Mouse (Mus musculus) stomach, embryonic 16.5 days (tissue): ENCODE results near the gene Ebi3. TPM values are rescaled to one million over a fixed set of nuclear protein-coding genes. Genes with fewer than 3 reads are reported as not detected.
"Not testable (repeated sequence)": the region's sequence is repeated elsewhere in the genome, so short reads cannot be mapped to it uniquely, and the experiment has no call there.

ENCODE experiments used
- ATAC-seq: fragments of 200-750 bp; cut with Nextera tagmentation; 2 replicates; pipeline ENCODE4 v1.8.0; 2017; ENCODE audit warnings: moderate number of reproducible peaks, moderate TSS enrichment; ENCODE audit not compliant: insufficient read depth, low FRiP score
- H3K27ac ChIP-seq: fragments of 300-500 bp; sonication (generic); 2 replicates; pipeline ENCODE4 v1.5.1; 2014; ENCODE audit warnings: low read length
- H3K27me3 ChIP-seq: fragments of 300-500 bp; sonication (generic); 2 replicates; pipeline ENCODE4 v1.6.1; 2014; ENCODE audit warnings: low read length, control low read depth, mixed read lengths; ENCODE audit not compliant: control insufficient read depth, insufficient read depth
- H3K36me3 ChIP-seq: fragments of 300-500 bp; sonication (generic); 2 replicates; pipeline ENCODE4 v1.6.1; 2014; ENCODE audit warnings: low read length; ENCODE audit not compliant: control insufficient read depth, insufficient read depth
- H3K4me1 ChIP-seq: fragments of 300-500 bp; sonication (generic); 2 replicates; pipeline ENCODE4 v1.6.1; 2014; ENCODE audit warnings: low read length, control low read depth, mixed read lengths; ENCODE audit not compliant: control insufficient read depth, insufficient read depth
- H3K4me2 ChIP-seq: fragments of 300-500 bp; sonication (generic); 2 replicates; pipeline ENCODE4 v1.6.1; 2014; ENCODE audit warnings: low read depth, low read length, mixed read lengths
- H3K4me3 ChIP-seq: fragments of 300-500 bp; sonication (generic); replicated peaks from 2 replicates; pipeline ENCODE4 v1.5.1; 2014; ENCODE audit warnings: mild to moderate bottlenecking, low read length
- H3K9ac ChIP-seq: fragments of 300-500 bp; sonication (generic); 2 replicates; pipeline ENCODE4 v1.6.1; 2014; ENCODE audit warnings: low read length
- H3K9me3 ChIP-seq: fragments of 300-500 bp; sonication (generic); replicated peaks from 2 replicates; pipeline ENCODE4 v1.6.1; 2016; ENCODE audit warnings: low read length, control low read depth; ENCODE audit not compliant: control insufficient read depth
- WGBS: fragments of 180-500 bp; shearing (Covaris S2); extraction: QIAGEN DNeasy Blood & Tissue Kit; methylation state at CpG from one replicate; pipeline ENCODE4 v1.1.7; 2014; 5-methylcytosine and 5-hydroxymethylcytosine counted together
- polyA plus RNA-seq: library from polyadenylated mRNA; unstranded; fragments of >200 nt; fragmentation: Nextera tagmentation; extraction: Ambion mirVana; gene quantifications from 2 replicates; pipeline ENCODE4 v1.2.1, GENCODE M21; 2015

The Ebi3 gene
- polyA plus RNA-seq, 1 experiment from 2014 or later = 4.7 TPM

GRCm38 (mm10) chr17:55944866-55945682 is 7.4 kb upstream of the Ebi3 start:
- H3K4me3 ChIP-seq = peak overlapping the region; percentile 58
- H3K4me1 ChIP-seq, H3K27me3 ChIP-seq, H3K36me3 ChIP-seq, H3K9me3 ChIP-seq: not testable (repeated sequence)
- WGBS = under 1% methylated on average over 52 of the region's 56 CpGs
- H3K27ac ChIP-seq = peak overlapping the region; percentile 92
- peak overlapping the region; percentile 74 for H3K9ac ChIP-seq
- ATAC-seq = peak; percentile 96
- peak overlapping the region; percentile 89 for H3K4me2 ChIP-seq

GRCm38 (mm10) chr17:55945696-55946095 is 6.7 kb upstream of the Ebi3 start:
- Histone ChIP-seq H3K36me3 (no peaks in the 10 kb centered on the region), H3K4me3 (peak overlapping the region; percentile 58), H3K27me3 (no peaks in the 10 kb centered on the region), H3K4me1 (no peaks in the 10 kb centered on the region), H3K27ac (peak overlapping the region; percentile 92), H3K9me3 (no peaks in the 10 kb centered on the region), H3K4me2 (peak overlapping the region; percentile 89), H3K9ac (peak overlapping the region; percentile 74)
- 26% methylated on average over 5 of the region's 5 CpGs for WGBS
- ATAC-seq = no peak

- Histone ChIP-seq H3K4me2 (no peak overlapping the region), H3K4me3 (no peak overlapping the region), H3K27ac (no peak overlapping the region), H3K4me1 (no peaks in the 10 kb centered on the region), H3K9me3 (no peaks in the 10 kb centered on the region), H3K27me3 (no peaks in the 10 kb centered on the region), H3K9ac (no peak overlapping the region), H3K36me3 (no peaks in the 10 kb centered on the region)
- 85% methylated on average over 4 of the region's 4 CpGs for WGBS
- no peak for ATAC-seq
These were observed 3.8 kb upstream of the Ebi3 start for GRCm38 (mm10) chr17:55948647-55949046.

GRCm38 (mm10) chr17:55949400-55949799 is 3.0 kb upstream of the Ebi3 start, which contains the start of gene Zfp119b:
TSS of gene Zfp119b (minus strand) at chr17:55949500.
- Histone ChIP-seq H3K9me3 (no peaks in the 10 kb centered on the region), H3K4me3 (no peak within 1 kb of the TSS), H3K27ac (no peak within 1 kb of the TSS), H3K4me1 (no peaks in the 10 kb centered on the region), H3K27me3 (no peaks in the 10 kb centered on the region), H3K4me2 (no peak within 1 kb of the TSS), H3K36me3 (no peaks in the 10 kb centered on the region), H3K9ac (no peak within 1 kb of the TSS)
- no peak for ATAC-seq
- WGBS = 79% methylated on average over 2 of the region's 2 CpGs

- Histone ChIP-seq H3K27me3 (no peaks in the 10 kb centered on the region; the same call in 1 of the 2 replicates), H3K27ac (no peak overlapping the region), H3K4me1 (no peaks in the 10 kb centered on the region), H3K9me3 (no peaks in the 10 kb centered on the region), H3K4me2 (no peak overlapping the region), H3K9ac (no peak overlapping the region), H3K36me3 (no peaks in the 10 kb centered on the region), H3K4me3 (no peak overlapping the region)
- 72% methylated on average over 9 of the region's 9 CpGs for WGBS
- ATAC-seq = no peak
These were observed 1.8 kb upstream of the Ebi3 start for GRCm38 (mm10) chr17:55950601-55951000.

- H3K9ac ChIP-seq = no peak overlapping the region
- H3K4me2 ChIP-seq = no peak overlapping the region
These were observed 399 bp upstream of the Ebi3 start for GRCm38 (mm10) chr17:55952041-55952440.

GRCm38 (mm10) chr17:55953751-55954150 is 1.3 kb downstream of the Ebi3 start:
- H3K9ac ChIP-seq = no peak overlapping the region
- H3K27ac ChIP-seq = no peak overlapping the region
- H3K4me2 ChIP-seq = no peak overlapping the region
- no peaks in the 10 kb centered on the region; the same call in 1 of the 2 replicates for H3K27me3 ChIP-seq
- H3K9me3 ChIP-seq = no peaks in the 10 kb centered on the region
- no peaks in the 10 kb centered on the region for H3K36me3 ChIP-seq
- no peak overlapping the region for H3K4me3 ChIP-seq
- peaks cover 9% of the 10 kb centered on the region for H3K4me1 ChIP-seq
- ATAC-seq = no peak
- 74% methylated on average over 6 of the region's 6 CpGs for WGBS

More at GRCm38 (mm10) chr17:55952041-55952440, 399 bp upstream of the Ebi3 start:
- Histone ChIP-seq H3K36me3 (no peaks in the 10 kb centered on the region), H3K27me3 (no peaks in the 10 kb centered on the region; the same call in 1 of the 2 replicates), H3K27ac (no peak overlapping the region), H3K4me1 (no peaks in the 10 kb centered on the region; the same call in 1 of the 2 replicates), H3K9me3 (no peaks in the 10 kb centered on the region), H3K4me3 (no peak overlapping the region)
- ATAC-seq = no peak

GRCm38 (mm10) chr17:55954229-55954628 is 1.8 kb downstream of the Ebi3 start:
- 33% methylated on average over 16 of the region's 16 CpGs for WGBS
- Histone ChIP-seq H3K36me3 (no peaks in the 10 kb centered on the region), H3K4me2 (no peak overlapping the region), H3K4me3 (no peak overlapping the region), H3K9me3 (no peaks in the 10 kb centered on the region), H3K9ac (no peak overlapping the region), H3K4me1 (peaks cover 9% of the 10 kb centered on the region), H3K27me3 (no peaks in the 10 kb centered on the region; the same call in 1 of the 2 replicates), H3K27ac (no peak overlapping the region)
- no peak for ATAC-seq

- peak; percentile 30; the same call in 1 of the 2 replicates for ATAC-seq
- no peak overlapping the region for H3K27ac ChIP-seq
These were observed 3.7 kb downstream of the Ebi3 start for GRCm38 (mm10) chr17:55956129-55956528.

More at GRCm38 (mm10) chr17:55956129-55956528, 3.7 kb downstream of the Ebi3 start:
- Histone ChIP-seq H3K4me3 (peak overlapping the region; percentile 52), H3K36me3 (no peaks in the 10 kb centered on the region), H3K9ac (peak overlapping the region; percentile 68), H3K4me2 (peak overlapping the region; percentile 72), H3K27me3 (no peaks in the 10 kb centered on the region; the same call in 1 of the 2 replicates), H3K9me3 (no peaks in the 10 kb centered on the region), H3K4me1 (peaks cover 15% of the 10 kb centered on the region)
- under 1% methylated on average over 25 of the region's 26 CpGs for WGBS
